Mouse (Mus musculus): ENCODE results near the gene H2-DMa. TPM values are rescaled to one million over a fixed set of nuclear protein-coding genes. Genes with fewer than 3 reads are reported as not detected.

H2-DMa gene
- polyA plus RNA-seq, 1 experiment from 2014 or later: 13.8 TPM

- no peak for ATAC-seq (replicated peaks; ENCODE audit: extremely low read depth, insufficient read depth, low FRiP score)
- H3K4me1 ChIP-seq (ENCODE audit: control insufficient read depth, insufficient read depth, low read length): no peaks in the 10 kb centered on the region
- no peaks in the 10 kb centered on the region for H3K9me3 ChIP-seq (replicated peaks; ENCODE audit: control insufficient read depth, low read length)
- H3K27me3 ChIP-seq (ENCODE audit: control insufficient read depth, insufficient read depth, low read length): no peaks in the 10 kb centered on the region
- no peak overlapping the region for H3K4me2 ChIP-seq (ENCODE audit: low read depth, low read length)
- H3K9ac ChIP-seq (ENCODE audit: low read length): no peak overlapping the region
- no peak overlapping the region for H3K4me3 ChIP-seq (ENCODE audit: low read length)
- 74% methylated on average over 3 of the region's 3 CpGs for WGBS
- H3K27ac ChIP-seq (ENCODE audit: low read length): no peak overlapping the region
- H3K36me3 ChIP-seq (ENCODE audit: control insufficient read depth, insufficient read depth): peaks cover 35% of the 10 kb centered on the region
Observed at GRCm38 (mm10) chr17:34109806-34110195, 9.5 kb upstream of the H2-DMa start.

GRCm38 (mm10) chr17:34110309-34110708 is 9.0 kb upstream of the H2-DMa start:
- peaks cover 2% of the 10 kb centered on the region; the same call in 1 of the 2 replicates for H3K4me1 ChIP-seq (ENCODE audit: control insufficient read depth, insufficient read depth, low read length)
- ATAC-seq (replicated peaks; ENCODE audit: extremely low read depth, insufficient read depth, low FRiP score): no peak
- WGBS: 48% methylated on average over 8 of the region's 8 CpGs
- no peaks in the 10 kb centered on the region for H3K27me3 ChIP-seq (ENCODE audit: control insufficient read depth, insufficient read depth, low read length)
- H3K9ac ChIP-seq (ENCODE audit: low read length): no peak overlapping the region
- no peak overlapping the region for H3K4me2 ChIP-seq (ENCODE audit: low read depth, low read length)
- no peak overlapping the region for H3K27ac ChIP-seq (ENCODE audit: low read length)
- H3K36me3 ChIP-seq (ENCODE audit: control insufficient read depth, insufficient read depth): peaks cover 40% of the 10 kb centered on the region
- no peak overlapping the region for H3K4me3 ChIP-seq (ENCODE audit: low read length)
- H3K9me3 ChIP-seq (replicated peaks; ENCODE audit: control insufficient read depth, low read length): no peaks in the 10 kb centered on the region

GRCm38 (mm10) chr17:34114114-34114513 is 5.2 kb upstream of the H2-DMa start:
- H3K9ac ChIP-seq (ENCODE audit: low read length): no peak overlapping the region
- H3K4me2 ChIP-seq (ENCODE audit: low read depth, low read length): no peak overlapping the region
- H3K27ac ChIP-seq (ENCODE audit: low read length): no peak overlapping the region
- no peak for ATAC-seq (replicated peaks; ENCODE audit: extremely low read depth, insufficient read depth, low FRiP score)
- H3K4me1 ChIP-seq (ENCODE audit: control insufficient read depth, insufficient read depth, low read length): peaks cover 15% of the 10 kb centered on the region
- peaks cover 59% of the 10 kb centered on the region for H3K36me3 ChIP-seq (ENCODE audit: control insufficient read depth, insufficient read depth)
- WGBS: 91% methylated on average over 7 of the region's 7 CpGs
- H3K27me3 ChIP-seq (ENCODE audit: control insufficient read depth, insufficient read depth, low read length): no peaks in the 10 kb centered on the region
- H3K9me3 ChIP-seq (replicated peaks; ENCODE audit: control insufficient read depth, low read length): no peaks in the 10 kb centered on the region
- H3K4me3 ChIP-seq (ENCODE audit: low read length): no peak overlapping the region

GRCm38 (mm10) chr17:34116736-34117370 is 2.5 kb upstream of the H2-DMa start:
- Histone ChIP-seq H3K4me1 (ENCODE audit: control insufficient read depth, insufficient read depth, low read length) (peaks cover 15% of the 10 kb centered on the region), H3K9me3 (replicated peaks; ENCODE audit: control insufficient read depth, low read length) (no peaks in the 10 kb centered on the region), H3K27me3 (ENCODE audit: control insufficient read depth, insufficient read depth, low read length) (no peaks in the 10 kb centered on the region), H3K4me2 (ENCODE audit: low read depth, low read length) (peak overlapping the region; percentile 82), H3K36me3 (ENCODE audit: control insufficient read depth, insufficient read depth) (peaks cover 52% of the 10 kb centered on the region), H3K9ac (ENCODE audit: low read length) (peak overlapping the region; percentile 91), H3K4me3 (ENCODE audit: low read length) (peak overlapping the region; percentile 94), H3K27ac (ENCODE audit: low read length) (no peak overlapping the region)
- 28% methylated on average over 7 of the region's 7 CpGs for WGBS
- no peak for ATAC-seq (replicated peaks; ENCODE audit: extremely low read depth, insufficient read depth, low FRiP score)

GRCm38 (mm10) chr17:34117421-34118112 is 1.8 kb upstream of the H2-DMa start:
- Histone ChIP-seq H3K36me3 (ENCODE audit: control insufficient read depth, insufficient read depth) (peaks cover 46% of the 10 kb centered on the region), H3K27ac (ENCODE audit: low read length) (peak overlapping the region; percentile 77)
- under 1% methylated on average over 5 of the region's 5 CpGs for WGBS

GRCm38 (mm10) chr17:34118113-34118872 is 1.0 kb upstream of the H2-DMa start:
- peaks cover 38% of the 10 kb centered on the region for H3K36me3 ChIP-seq (ENCODE audit: control insufficient read depth, insufficient read depth)
- WGBS: under 1% methylated on average over 66 of the region's 67 CpGs

More at GRCm38 (mm10) chr17:34117421-34118112, 1.8 kb upstream of the H2-DMa start:
- no peaks in the 10 kb centered on the region for H3K27me3 ChIP-seq (ENCODE audit: control insufficient read depth, insufficient read depth, low read length)
- peak overlapping the region; percentile 82 for H3K4me2 ChIP-seq (ENCODE audit: low read depth, low read length)
- H3K4me1 ChIP-seq (ENCODE audit: control insufficient read depth, insufficient read depth, low read length): peaks cover 15% of the 10 kb centered on the region
- peak overlapping the region; percentile 94 for H3K4me3 ChIP-seq (ENCODE audit: low read length)
- no peak for ATAC-seq (replicated peaks; ENCODE audit: extremely low read depth, insufficient read depth, low FRiP score)
- H3K9me3 ChIP-seq (replicated peaks; ENCODE audit: control insufficient read depth, low read length): no peaks in the 10 kb centered on the region
- peak overlapping the region; percentile 91 for H3K9ac ChIP-seq (ENCODE audit: low read length)

GRCm38 (mm10) chr17:34118873-34119248 is 480 bp upstream of the H2-DMa start:
- Histone ChIP-seq H3K27ac (ENCODE audit: low read length) (peak overlapping the region; percentile 77), H3K4me1 (ENCODE audit: control insufficient read depth, insufficient read depth, low read length) (peaks cover 19% of the 10 kb centered on the region), H3K9me3 (replicated peaks; ENCODE audit: control insufficient read depth, low read length) (no peaks in the 10 kb centered on the region), H3K27me3 (ENCODE audit: control insufficient read depth, insufficient read depth, low read length) (no peaks in the 10 kb centered on the region), H3K4me2 (ENCODE audit: low read depth, low read length) (peak overlapping the region; percentile 82), H3K36me3 (ENCODE audit: control insufficient read depth, insufficient read depth) (peaks cover 33% of the 10 kb centered on the region), H3K9ac (ENCODE audit: low read length) (peak overlapping the region; percentile 91), H3K4me3 (ENCODE audit: low read length) (peak overlapping the region; percentile 94)
- peak; percentile 5 for ATAC-seq (replicated peaks; ENCODE audit: extremely low read depth, insufficient read depth, low FRiP score)
- WGBS: under 1% methylated on average over 38 of the region's 38 CpGs

More at GRCm38 (mm10) chr17:34118113-34118872, 1.0 kb upstream of the H2-DMa start:
- Histone ChIP-seq H3K4me1 (ENCODE audit: control insufficient read depth, insufficient read depth, low read length) (peaks cover 15% of the 10 kb centered on the region), H3K9me3 (replicated peaks; ENCODE audit: control insufficient read depth, low read length) (no peaks in the 10 kb centered on the region), H3K27me3 (ENCODE audit: control insufficient read depth, insufficient read depth, low read length) (no peaks in the 10 kb centered on the region), H3K4me2 (ENCODE audit: low read depth, low read length) (peak overlapping the region; percentile 82), H3K9ac (ENCODE audit: low read length) (peak overlapping the region; percentile 91), H3K27ac (ENCODE audit: low read length) (peak overlapping the region; percentile 77), H3K4me3 (ENCODE audit: low read length) (peak overlapping the region; percentile 94)
- no peak for ATAC-seq (replicated peaks; ENCODE audit: extremely low read depth, insufficient read depth, low FRiP score)

GRCm38 (mm10) chr17:34120180-34120723 is 911 bp downstream of the H2-DMa start:
- 0% methylated on average over 38 of the region's 42 CpGs for WGBS
- ATAC-seq (replicated peaks; ENCODE audit: extremely low read depth, insufficient read depth, low FRiP score): peak; percentile 39
- no peaks in the 10 kb centered on the region for H3K27me3 ChIP-seq (ENCODE audit: control insufficient read depth, insufficient read depth, low read length)
- H3K4me1 ChIP-seq (ENCODE audit: control insufficient read depth, insufficient read depth, low read length): peaks cover 28% of the 10 kb centered on the region
- H3K27ac ChIP-seq (ENCODE audit: low read length): peak overlapping the region; percentile 100
- H3K4me3 ChIP-seq (ENCODE audit: low read length): peak overlapping the region; percentile 89
- peak overlapping the region; percentile 100 for H3K9ac ChIP-seq (ENCODE audit: low read length)
- peak overlapping the region; percentile 83 for H3K4me2 ChIP-seq (ENCODE audit: low read depth, low read length)
- H3K36me3 ChIP-seq (ENCODE audit: control insufficient read depth, insufficient read depth): peaks cover 20% of the 10 kb centered on the region
- H3K9me3 ChIP-seq (replicated peaks; ENCODE audit: control insufficient read depth, low read length): no peaks in the 10 kb centered on the region

Data from heart, embryonic 16.5 days (tissue).